Mouse (Mus musculus): ENCODE measurements around the gene Ticrr. TPM values are rescaled to one million over a fixed set of nuclear protein-coding genes. Genes with fewer than 3 reads are reported as not detected.

Ticrr gene
- polyA plus RNA-seq, 1 experiment from 2014 or later: 1.4 TPM

GRCm38 (mm10) chr7:79647233-79647632 is 12.8 kb upstream of the Ticrr start:
- 85% methylated on average over 3 of the region's 3 CpGs for WGBS
- Histone ChIP-seq H3K4me3 (ENCODE audit: low read depth, low read length) (no peak overlapping the region), H3K27me3 (ENCODE audit: control insufficient read depth, insufficient read depth, low read length) (no peaks in the 10 kb centered on the region), H3K27ac (replicated peaks) (no peak overlapping the region), H3K4me2 (replicated peaks; ENCODE audit: low read depth) (no peak overlapping the region), H3K9ac (ENCODE audit: low read length) (no peak overlapping the region), H3K36me3 (ENCODE audit: control insufficient read depth, insufficient read depth, low read length) (no peaks in the 10 kb centered on the region), H3K4me1 (replicated peaks; ENCODE audit: control insufficient read depth, insufficient read depth) (no peaks in the 10 kb centered on the region), H3K9me3 (ENCODE audit: control insufficient read depth, low read length) (no peaks in the 10 kb centered on the region)
- ATAC-seq (ENCODE audit: low FRiP score, low TSS enrichment): no peak
- no peak for TF ChIP-seq CTCF (IDR thresholded peaks at IDR 0.05; ENCODE audit: low read depth)
- no peak for TF ChIP-seq EP300 (optimal IDR thresholded peaks at IDR 0.05)
- DNase-seq (ENCODE audit: low spot score): no peak

GRCm38 (mm10) chr7:79649005-79649404 is 11.0 kb upstream of the Ticrr start:
- Histone ChIP-seq H3K9ac (ENCODE audit: low read length) (no peak overlapping the region), H3K27me3 (ENCODE audit: control insufficient read depth, insufficient read depth, low read length) (no peaks in the 10 kb centered on the region), H3K27ac (replicated peaks) (no peak overlapping the region), H3K4me1 (replicated peaks; ENCODE audit: control insufficient read depth, insufficient read depth) (no peaks in the 10 kb centered on the region), H3K9me3 (ENCODE audit: control insufficient read depth, low read length) (no peaks in the 10 kb centered on the region), H3K4me3 (ENCODE audit: low read depth, low read length) (no peak overlapping the region), H3K4me2 (replicated peaks; ENCODE audit: low read depth) (no peak overlapping the region), H3K36me3 (ENCODE audit: control insufficient read depth, insufficient read depth, low read length) (no peaks in the 10 kb centered on the region)
- TF ChIP-seq CTCF (IDR thresholded peaks at IDR 0.05; ENCODE audit: low read depth): peak; percentile 85
- TF ChIP-seq EP300 (optimal IDR thresholded peaks at IDR 0.05): no peak
- WGBS: 4% methylated on average over 3 of the region's 3 CpGs
- DNase-seq (ENCODE audit: low spot score) (peak; percentile 48), ATAC-seq (ENCODE audit: low FRiP score, low TSS enrichment) (no peak)

GRCm38 (mm10) chr7:79654185-79654584 is 5.8 kb upstream of the Ticrr start:
- H3K4me3 ChIP-seq (ENCODE audit: low read depth, low read length): no peak overlapping the region
- H3K4me2 ChIP-seq (replicated peaks; ENCODE audit: low read depth): no peak overlapping the region
- no peak overlapping the region for H3K27ac ChIP-seq (replicated peaks)
- no peaks in the 10 kb centered on the region for H3K27me3 ChIP-seq (ENCODE audit: control insufficient read depth, insufficient read depth, low read length)
- no peak overlapping the region for H3K9ac ChIP-seq (ENCODE audit: low read length)
- ATAC-seq (ENCODE audit: low FRiP score, low TSS enrichment) (no peak), DNase-seq (ENCODE audit: low spot score) (no peak)
- TF ChIP-seq EP300 (optimal IDR thresholded peaks at IDR 0.05) (no peak), CTCF (IDR thresholded peaks at IDR 0.05; ENCODE audit: low read depth) (no peak)
- H3K4me1 ChIP-seq (replicated peaks; ENCODE audit: control insufficient read depth, insufficient read depth): no peaks in the 10 kb centered on the region
- no peaks in the 10 kb centered on the region for H3K9me3 ChIP-seq (ENCODE audit: control insufficient read depth, low read length)
- 94% methylated on average over 1 of the region's 1 CpGs for WGBS
- no peaks in the 10 kb centered on the region for H3K36me3 ChIP-seq (ENCODE audit: control insufficient read depth, insufficient read depth, low read length)

- H3K27me3 ChIP-seq (ENCODE audit: control insufficient read depth, insufficient read depth, low read length): no peaks in the 10 kb centered on the region
- ATAC-seq (ENCODE audit: low FRiP score, low TSS enrichment) (no peak), DNase-seq (ENCODE audit: low spot score) (no peak)
- H3K4me2 ChIP-seq (replicated peaks; ENCODE audit: low read depth): no peak overlapping the region
- 59% methylated on average over 1 of the region's 1 CpGs for WGBS
- no peaks in the 10 kb centered on the region for H3K4me1 ChIP-seq (replicated peaks; ENCODE audit: control insufficient read depth, insufficient read depth)
- TF ChIP-seq CTCF (IDR thresholded peaks at IDR 0.05; ENCODE audit: low read depth) (no peak), EP300 (optimal IDR thresholded peaks at IDR 0.05) (no peak)
- no peaks in the 10 kb centered on the region for H3K36me3 ChIP-seq (ENCODE audit: control insufficient read depth, insufficient read depth, low read length)
- H3K4me3 ChIP-seq (ENCODE audit: low read depth, low read length): no peak overlapping the region
- no peak overlapping the region for H3K27ac ChIP-seq (replicated peaks)
- no peak overlapping the region for H3K9ac ChIP-seq (ENCODE audit: low read length)
- no peaks in the 10 kb centered on the region for H3K9me3 ChIP-seq (ENCODE audit: control insufficient read depth, low read length)
These were observed 5.4 kb upstream of the Ticrr start for GRCm38 (mm10) chr7:79654586-79654985.

- under 1% methylated on average over 68 of the region's 73 CpGs for WGBS
- Histone ChIP-seq H3K36me3 (ENCODE audit: control insufficient read depth, insufficient read depth, low read length) (no peaks in the 10 kb centered on the region), H3K4me2 (replicated peaks; ENCODE audit: low read depth) (peak overlapping the region; percentile 100), H3K9me3 (ENCODE audit: control insufficient read depth, low read length) (no peaks in the 10 kb centered on the region), H3K4me1 (replicated peaks; ENCODE audit: control insufficient read depth, insufficient read depth) (no peaks in the 10 kb centered on the region), H3K27me3 (ENCODE audit: control insufficient read depth, insufficient read depth, low read length) (no peaks in the 10 kb centered on the region), H3K4me3 (ENCODE audit: low read depth, low read length) (peak overlapping the region; percentile 84), H3K9ac (ENCODE audit: low read length) (peak overlapping the region; percentile 70), H3K27ac (replicated peaks) (no peak overlapping the region)
- TF ChIP-seq EP300 (optimal IDR thresholded peaks at IDR 0.05) (no peak), CTCF (IDR thresholded peaks at IDR 0.05; ENCODE audit: low read depth) (no peak)
- DNase-seq (ENCODE audit: low spot score): no peak
- ATAC-seq (ENCODE audit: low FRiP score, low TSS enrichment): peak; percentile 23
These were observed 525 bp downstream of the Ticrr start for GRCm38 (mm10) chr7:79660291-79661150.

GRCm38 (mm10) chr7:79661253-79661890 is 1.4 kb downstream of the Ticrr start:
- peak overlapping the region; percentile 70 for H3K9ac ChIP-seq (ENCODE audit: low read length)

More at GRCm38 (mm10) chr7:79661253-79661890, 1.4 kb downstream of the Ticrr start:
- no peaks in the 10 kb centered on the region for H3K9me3 ChIP-seq (ENCODE audit: control insufficient read depth, low read length)
- 6% methylated on average over 5 of the region's 5 CpGs for WGBS
- ATAC-seq (ENCODE audit: low FRiP score, low TSS enrichment) (no peak), DNase-seq (ENCODE audit: low spot score) (no peak)
- TF ChIP-seq CTCF (IDR thresholded peaks at IDR 0.05; ENCODE audit: low read depth) (no peak), EP300 (optimal IDR thresholded peaks at IDR 0.05) (no peak)
- no peaks in the 10 kb centered on the region for H3K27me3 ChIP-seq (ENCODE audit: control insufficient read depth, insufficient read depth, low read length)
- no peak overlapping the region for H3K27ac ChIP-seq (replicated peaks)
- peak overlapping the region; percentile 100 for H3K4me2 ChIP-seq (replicated peaks; ENCODE audit: low read depth)
- H3K4me1 ChIP-seq (replicated peaks; ENCODE audit: control insufficient read depth, insufficient read depth): no peaks in the 10 kb centered on the region
- H3K36me3 ChIP-seq (ENCODE audit: control insufficient read depth, insufficient read depth, low read length): no peaks in the 10 kb centered on the region
- peak overlapping the region; percentile 84 for H3K4me3 ChIP-seq (ENCODE audit: low read depth, low read length)
